Mouse (Mus musculus): ENCODE data around the gene Tepp. TPM values are rescaled to one million over a fixed set of nuclear protein-coding genes. Genes with fewer than 3 reads are reported as not detected.
A peak's percentile ranks its signal among the peaks of the same experiment; 100 is the strongest.

The Tepp gene
- polyA plus RNA-seq, 1 experiment from 2014 or later = not detected

DNA sequence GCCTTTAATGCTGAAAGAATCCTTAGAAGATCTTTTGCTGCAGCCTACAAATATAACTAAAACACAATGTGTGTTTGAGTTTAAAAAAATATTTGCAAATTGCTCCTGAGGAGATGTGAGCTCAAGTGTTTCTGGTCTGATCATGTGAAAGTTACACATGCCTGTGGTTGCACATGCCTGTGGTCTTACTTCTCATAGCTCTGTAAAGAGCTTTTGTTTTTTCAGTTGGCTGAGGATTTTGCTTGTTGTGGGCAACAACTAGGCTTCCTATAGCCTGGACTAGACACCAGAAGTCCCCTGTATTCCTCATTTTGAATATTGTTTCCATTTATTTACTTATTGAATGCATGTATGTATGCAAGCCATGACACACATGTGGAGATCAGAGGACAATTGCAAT lies 26.0 kb downstream of the Tepp start:
- no peak overlapping the region for H3K9ac ChIP-seq (ENCODE audit: low read depth, low read length)
- H3K27ac ChIP-seq (ENCODE audit: low read length) = no peak overlapping the region
- H3K4me3 ChIP-seq (ENCODE audit: low read depth, low read length) = no peak overlapping the region
- H3K4me2 ChIP-seq (ENCODE audit: low read depth, low read length) = no peak overlapping the region
- H3K36me3 ChIP-seq (ENCODE audit: control insufficient read depth, insufficient read depth) = no peaks in the 10 kb centered on the region; the same call in 1 of the 2 replicates
- H3K27me3 ChIP-seq (ENCODE audit: control insufficient read depth, insufficient read depth, low read depth, low read length) = no peaks in the 10 kb centered on the region
- no peak for ATAC-seq (ENCODE audit: low read depth)
- H3K4me1 ChIP-seq (ENCODE audit: control insufficient read depth, low read depth, low read length) = peaks cover 8% of the 10 kb centered on the region
- H3K9me3 ChIP-seq (replicated peaks; ENCODE audit: control insufficient read depth, low read length) = no peaks in the 10 kb centered on the region

DNA sequence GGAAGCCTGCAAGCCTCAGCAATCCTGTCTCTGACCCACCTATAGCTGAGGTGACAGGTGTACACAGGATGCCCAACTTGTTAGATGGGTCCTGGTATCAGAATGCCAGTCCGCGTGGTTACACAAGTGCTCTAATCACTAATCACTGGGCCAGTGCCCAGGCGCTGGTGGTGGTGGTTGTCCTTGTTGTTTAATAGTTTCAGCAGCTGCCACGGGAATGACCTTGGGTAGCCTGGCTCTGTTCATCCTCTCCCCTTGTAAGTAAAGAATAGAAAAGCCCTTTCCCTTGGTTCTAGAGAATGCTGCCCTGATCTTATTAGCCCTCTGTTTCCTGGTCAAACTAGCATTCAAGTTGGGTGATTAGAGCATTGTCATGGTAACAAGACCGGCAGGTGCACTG lies 31.4 kb downstream of the Tepp start:
- Histone ChIP-seq H3K9me3 (replicated peaks; ENCODE audit: control insufficient read depth, low read length) (no peaks in the 10 kb centered on the region), H3K4me3 (ENCODE audit: low read depth, low read length) (no peak overlapping the region), H3K4me1 (ENCODE audit: control insufficient read depth, low read depth, low read length) (no peaks in the 10 kb centered on the region), H3K27ac (ENCODE audit: low read length) (no peak overlapping the region), H3K27me3 (ENCODE audit: control insufficient read depth, insufficient read depth, low read depth, low read length) (no peaks in the 10 kb centered on the region), H3K9ac (ENCODE audit: low read depth, low read length) (no peak overlapping the region), H3K36me3 (ENCODE audit: control insufficient read depth, insufficient read depth) (no peaks in the 10 kb centered on the region), H3K4me2 (ENCODE audit: low read depth, low read length) (no peak overlapping the region)
- WGBS (ENCODE audit: insufficient replicate concordance) = 70% methylated on average over 5 of the region's 5 CpGs
- no peak for ATAC-seq (ENCODE audit: low read depth)

DNA sequence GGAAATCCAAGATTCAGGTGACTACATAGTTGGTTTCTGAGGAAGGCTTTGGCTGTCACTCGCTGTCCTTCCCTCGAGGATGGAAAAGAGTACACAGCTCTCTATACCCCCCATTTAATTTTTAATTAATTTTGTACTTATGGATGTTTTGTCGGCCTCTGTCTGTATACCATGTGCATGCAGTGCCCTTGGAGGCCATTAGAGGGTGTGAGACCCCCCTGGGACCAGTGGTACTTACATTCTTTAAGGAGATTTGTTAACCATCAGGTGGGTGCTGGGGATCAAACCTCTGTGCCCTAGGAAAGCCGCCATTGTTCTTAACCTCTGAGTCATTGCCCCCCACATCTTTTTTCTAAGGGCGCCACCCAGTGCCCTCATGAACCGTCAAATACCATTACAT lies 34.3 kb downstream of the Tepp start:
- H3K9me3 ChIP-seq (replicated peaks; ENCODE audit: control insufficient read depth, low read length) = no peaks in the 10 kb centered on the region
- WGBS (ENCODE audit: insufficient replicate concordance) = 63% methylated on average over 6 of the region's 6 CpGs

DNA sequence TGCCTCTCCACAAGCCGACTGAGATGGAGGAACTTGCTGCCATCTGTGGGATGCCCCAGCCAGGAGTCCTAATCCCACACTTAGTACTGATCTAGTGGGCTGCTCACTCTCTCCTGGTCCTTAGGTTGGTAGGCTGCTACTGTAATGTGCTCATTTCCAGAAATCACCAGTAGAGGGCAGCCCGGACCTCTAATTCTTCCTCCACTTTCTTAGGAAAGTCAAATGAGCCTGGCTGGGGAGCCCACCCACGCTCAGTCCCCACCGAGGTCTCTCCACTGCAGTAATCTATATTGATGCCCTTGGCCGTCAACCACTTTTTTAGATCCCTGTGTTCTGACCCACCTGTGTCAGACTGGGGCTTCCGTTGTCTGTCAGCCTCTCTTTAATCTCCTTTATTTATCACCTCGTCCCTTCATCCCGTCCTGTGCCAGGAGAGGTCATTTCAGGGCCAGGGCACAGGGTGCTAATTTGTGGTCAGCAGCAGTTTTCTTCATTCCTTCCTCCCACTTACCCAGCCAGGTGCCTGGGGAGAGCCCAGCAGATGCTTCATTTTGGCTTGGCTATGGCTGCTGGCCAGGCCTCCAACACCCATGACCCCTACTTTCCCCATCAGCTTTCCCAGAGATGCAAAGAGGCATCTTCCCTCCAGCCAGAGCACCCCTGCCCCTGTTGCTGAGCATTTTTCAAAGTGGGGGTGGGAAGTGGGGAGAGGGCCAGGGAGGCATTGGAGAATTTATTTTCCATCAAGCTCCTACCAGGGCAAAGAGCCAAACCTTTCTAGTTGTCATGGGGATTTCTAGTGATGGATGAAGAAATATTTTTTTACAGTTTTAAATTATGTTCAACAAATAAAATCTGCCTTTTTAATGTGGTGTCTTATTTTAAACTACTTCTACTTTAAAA lies 36.5 kb downstream of the Tepp start:
- ATAC-seq (ENCODE audit: low read depth) = no peak
- WGBS (ENCODE audit: insufficient replicate concordance) = 38% methylated on average over 8 of the region's 8 CpGs

More for the DNA sequence above, 34.3 kb downstream of the Tepp start:
- no peaks in the 10 kb centered on the region for H3K36me3 ChIP-seq (ENCODE audit: control insufficient read depth, insufficient read depth)
- no peaks in the 10 kb centered on the region for H3K4me1 ChIP-seq (ENCODE audit: control insufficient read depth, low read depth, low read length)
- H3K4me3 ChIP-seq (ENCODE audit: low read depth, low read length) = no peak overlapping the region
- H3K27me3 ChIP-seq (ENCODE audit: control insufficient read depth, insufficient read depth, low read depth, low read length) = peaks cover 3% of the 10 kb centered on the region; the same call in 1 of the 2 replicates
- ATAC-seq (ENCODE audit: low read depth) = no peak
- H3K27ac ChIP-seq (ENCODE audit: low read length) = no peak overlapping the region
- no peak overlapping the region for H3K4me2 ChIP-seq (ENCODE audit: low read depth, low read length)
- H3K9ac ChIP-seq (ENCODE audit: low read depth, low read length) = no peak overlapping the region

DNA sequence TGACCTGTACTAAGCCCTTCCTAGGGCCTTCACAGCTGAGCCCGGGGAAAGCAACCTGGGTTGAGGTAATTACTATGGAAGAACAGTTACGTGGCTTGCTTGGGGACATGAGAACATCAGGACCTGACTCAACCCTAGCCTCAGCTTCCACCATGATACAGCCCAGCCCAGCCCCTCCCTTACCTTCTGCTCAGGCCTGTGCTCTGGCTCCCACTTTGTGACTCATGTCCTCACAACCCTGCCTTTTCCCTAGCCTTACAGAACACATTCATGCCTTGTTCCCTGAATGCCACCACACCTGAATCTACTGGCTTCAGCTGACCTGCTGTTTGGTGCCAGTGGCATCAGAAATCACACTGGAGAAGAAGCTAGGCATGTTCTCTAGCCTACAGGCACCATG lies 38.0 kb downstream of the Tepp start:
- Histone ChIP-seq H3K9me3 (replicated peaks; ENCODE audit: control insufficient read depth, low read length) (no peaks in the 10 kb centered on the region), H3K4me2 (ENCODE audit: low read depth, low read length) (no peak overlapping the region), H3K27ac (ENCODE audit: low read length) (no peak overlapping the region), H3K9ac (ENCODE audit: low read depth, low read length) (no peak overlapping the region), H3K27me3 (ENCODE audit: control insufficient read depth, insufficient read depth, low read depth, low read length) (peaks cover 34% of the 10 kb centered on the region), H3K4me1 (ENCODE audit: control insufficient read depth, low read depth, low read length) (no peaks in the 10 kb centered on the region; the same call in 1 of the 2 replicates), H3K4me3 (ENCODE audit: low read depth, low read length) (no peak overlapping the region), H3K36me3 (ENCODE audit: control insufficient read depth, insufficient read depth) (no peaks in the 10 kb centered on the region)
- no peak for ATAC-seq (ENCODE audit: low read depth)
- 59% methylated on average over 2 of the region's 2 CpGs for WGBS (ENCODE audit: insufficient replicate concordance)

More for the DNA sequence above, 36.5 kb downstream of the Tepp start:
- Histone ChIP-seq H3K36me3 (ENCODE audit: control insufficient read depth, insufficient read depth) (no peaks in the 10 kb centered on the region), H3K4me1 (ENCODE audit: control insufficient read depth, low read depth, low read length) (no peaks in the 10 kb centered on the region; the same call in 1 of the 2 replicates), H3K4me3 (ENCODE audit: low read depth, low read length) (no peak overlapping the region), H3K27me3 (ENCODE audit: control insufficient read depth, insufficient read depth, low read depth, low read length) (peaks cover 19% of the 10 kb centered on the region), H3K27ac (ENCODE audit: low read length) (no peak overlapping the region), H3K9ac (ENCODE audit: low read depth, low read length) (no peak overlapping the region), H3K9me3 (replicated peaks; ENCODE audit: control insufficient read depth, low read length) (no peaks in the 10 kb centered on the region), H3K4me2 (ENCODE audit: low read depth, low read length) (no peak overlapping the region)

DNA sequence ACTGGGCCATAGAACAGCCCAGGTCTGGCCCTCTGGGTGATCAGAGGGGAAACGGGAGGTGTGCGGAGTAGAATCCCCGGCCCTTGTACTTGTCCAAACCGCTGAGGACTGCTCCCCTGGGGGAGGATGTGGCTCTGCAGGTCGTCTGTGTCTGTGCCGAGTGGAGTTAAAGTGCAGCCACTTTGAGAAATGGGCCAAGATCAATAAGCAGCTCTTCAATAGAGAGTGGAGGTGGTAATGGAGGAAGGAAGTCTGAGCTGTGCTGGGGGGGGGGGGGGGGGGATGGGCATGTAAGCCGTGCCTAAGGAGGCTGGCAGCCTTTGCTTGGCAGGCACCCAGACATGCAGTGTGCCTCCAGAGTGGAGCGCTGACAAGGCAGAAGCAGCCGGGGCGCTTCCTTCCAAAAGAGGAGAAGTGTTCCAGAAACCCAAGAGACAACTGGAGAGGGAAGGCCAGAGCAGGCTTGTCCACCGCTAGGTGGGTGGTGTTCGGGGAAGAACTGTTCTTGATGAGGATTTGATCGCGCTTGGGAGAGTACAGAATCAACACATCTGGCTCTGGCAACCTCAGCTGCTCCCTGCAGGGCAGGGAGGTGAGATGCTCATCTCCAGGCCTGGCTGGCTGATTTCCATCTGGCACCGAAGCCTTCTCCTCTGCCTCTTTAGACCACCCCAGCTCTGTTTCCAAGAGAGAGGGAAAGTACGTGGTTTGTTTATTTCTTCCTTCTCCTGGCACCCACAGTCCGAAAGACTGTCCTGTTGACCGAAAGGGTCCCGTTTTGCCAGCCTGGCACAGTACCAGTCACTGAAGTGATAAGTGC lies 38.7 kb downstream of the Tepp start:
- Histone ChIP-seq H3K4me3 (ENCODE audit: low read depth, low read length) (no peak overlapping the region), H3K36me3 (ENCODE audit: control insufficient read depth, insufficient read depth) (no peaks in the 10 kb centered on the region), H3K27ac (ENCODE audit: low read length) (no peak overlapping the region), H3K4me1 (ENCODE audit: control insufficient read depth, low read depth, low read length) (no peaks in the 10 kb centered on the region; the same call in 1 of the 2 replicates), H3K9me3 (replicated peaks; ENCODE audit: control insufficient read depth, low read length) (no peaks in the 10 kb centered on the region), H3K27me3 (ENCODE audit: control insufficient read depth, insufficient read depth, low read depth, low read length) (peaks cover 41% of the 10 kb centered on the region), H3K4me2 (ENCODE audit: low read depth, low read length) (no peak overlapping the region), H3K9ac (ENCODE audit: low read depth, low read length) (no peak overlapping the region)
- 52% methylated on average over 18 of the region's 19 CpGs for WGBS (ENCODE audit: insufficient replicate concordance)
- ATAC-seq (ENCODE audit: low read depth) = no peak

DNA sequence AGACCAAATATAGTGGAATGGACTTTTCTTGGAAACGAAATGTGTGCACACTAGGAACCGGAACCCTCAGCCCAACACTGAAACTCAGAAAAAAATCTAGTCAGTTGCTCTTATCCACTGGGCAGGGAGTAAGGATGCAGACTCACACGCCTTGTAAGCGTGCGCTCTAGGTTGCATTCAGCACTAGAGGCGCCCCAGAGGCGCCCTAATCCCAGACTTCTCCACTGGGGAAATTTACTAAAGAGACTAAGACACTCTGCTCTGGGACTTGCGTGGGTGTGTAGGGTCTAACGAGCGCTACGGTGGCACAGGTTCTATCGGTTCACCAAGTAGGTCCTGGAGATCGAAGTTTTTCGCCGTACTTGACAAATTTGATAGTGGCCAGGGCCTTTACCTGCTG lies 41.1 kb downstream of the Tepp start:
- Histone ChIP-seq H3K4me1 (ENCODE audit: control insufficient read depth, low read depth, low read length) (no peaks in the 10 kb centered on the region; the same call in 1 of the 2 replicates), H3K27me3 (ENCODE audit: control insufficient read depth, insufficient read depth, low read depth, low read length) (peaks cover 47% of the 10 kb centered on the region), H3K9me3 (replicated peaks; ENCODE audit: control insufficient read depth, low read length) (no peaks in the 10 kb centered on the region), H3K4me3 (ENCODE audit: low read depth, low read length) (peak overlapping the region; percentile 59; the same call in 1 of the 2 replicates), H3K36me3 (ENCODE audit: control insufficient read depth, insufficient read depth) (no peaks in the 10 kb centered on the region), H3K4me2 (ENCODE audit: low read depth, low read length) (peak overlapping the region; percentile 64), H3K9ac (ENCODE audit: low read depth, low read length) (no peak overlapping the region), H3K27ac (ENCODE audit: low read length) (no peak overlapping the region)
- ATAC-seq (ENCODE audit: low read depth) = no peak
- 4% methylated on average over 15 of the region's 15 CpGs for WGBS (ENCODE audit: insufficient replicate concordance)

DNA sequence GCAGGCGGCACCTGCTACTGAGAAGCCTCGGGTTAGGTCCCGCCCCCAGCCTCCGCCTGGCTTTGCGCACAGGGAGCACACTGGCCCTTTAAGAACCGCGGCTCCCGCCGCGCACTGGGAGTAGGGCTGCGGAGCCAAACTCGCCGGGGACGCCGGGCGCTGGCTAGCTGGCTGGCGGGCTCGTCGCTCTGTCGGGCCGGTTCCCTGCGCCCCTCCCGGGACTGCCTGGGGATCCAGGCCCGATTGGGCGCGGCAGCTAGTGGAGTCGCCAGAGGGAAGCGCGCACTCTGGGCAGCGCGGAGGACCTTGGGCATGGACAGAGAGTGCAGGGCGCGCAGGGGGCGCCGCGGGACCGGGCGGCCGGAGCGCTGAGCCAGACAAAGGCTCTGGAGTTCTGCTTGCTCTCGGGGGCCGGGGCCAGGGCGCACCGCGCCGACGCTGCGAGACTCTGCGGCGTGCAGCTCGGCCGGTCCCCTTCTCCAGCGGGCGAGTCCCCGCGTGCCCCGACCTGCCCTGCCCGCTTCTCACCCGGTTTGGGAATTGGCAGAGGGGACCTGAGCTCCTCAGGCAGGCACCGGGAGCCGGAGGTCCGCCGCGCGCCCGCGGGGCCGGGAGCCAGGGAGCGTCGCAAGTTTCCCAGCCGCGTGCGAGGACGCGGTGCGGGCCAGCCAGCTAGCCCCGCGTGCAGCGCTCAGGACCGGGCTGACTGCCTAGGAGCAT lies 41.9 kb downstream of the Tepp start, which contains the start of gene Mmp15:
Mmp15 (plus strand) TSS at position 118 of the 720 bp plus-strand sequence.
- under 1% methylated on average over 76 of the region's 80 CpGs for WGBS (ENCODE audit: insufficient replicate concordance)
- Histone ChIP-seq H3K9ac (ENCODE audit: low read depth, low read length) (peak within 1 kb of the TSS; percentile 56), H3K4me1 (ENCODE audit: control insufficient read depth, low read depth, low read length) (no peaks in the 10 kb centered on the region; the same call in 1 of the 2 replicates), H3K9me3 (replicated peaks; ENCODE audit: control insufficient read depth, low read length) (no peaks in the 10 kb centered on the region), H3K4me3 (ENCODE audit: low read depth, low read length) (peak within 1 kb of the TSS; percentile 59), H3K27me3 (ENCODE audit: control insufficient read depth, insufficient read depth, low read depth, low read length) (peaks cover 47% of the 10 kb centered on the region), H3K36me3 (ENCODE audit: control insufficient read depth, insufficient read depth) (no peaks in the 10 kb centered on the region), H3K27ac (ENCODE audit: low read length) (no peak within 1 kb of the TSS), H3K4me2 (ENCODE audit: low read depth, low read length) (peak within 1 kb of the TSS; percentile 64)
- ATAC-seq (ENCODE audit: low read depth) = peak; percentile 66

Data from liver, embryonic 16.5 days (tissue).